Mouse (Mus musculus) mouse trophoblast stem cell (cell line): ENCODE measurements around the gene Hcn2.

ENCODE experiments used
- in situ Hi-C, 2 experiments: fragments of 300-500 bp; cut with MseI, MboI; formaldehyde crosslinking; loops; 2 replicates in 1 of 2; 3 replicates in 1 of 2; pipeline ENCODE4 v1.15.1; 2025

The Hcn2 gene

GRCm38 (mm10) chr10:79716254-79716987, at the start of gene Hcn2:
Gene Hcn2, plus strand, starts transcription at chr10:79716634.
- in situ Hi-C loops, result no loop called here

DNA sequence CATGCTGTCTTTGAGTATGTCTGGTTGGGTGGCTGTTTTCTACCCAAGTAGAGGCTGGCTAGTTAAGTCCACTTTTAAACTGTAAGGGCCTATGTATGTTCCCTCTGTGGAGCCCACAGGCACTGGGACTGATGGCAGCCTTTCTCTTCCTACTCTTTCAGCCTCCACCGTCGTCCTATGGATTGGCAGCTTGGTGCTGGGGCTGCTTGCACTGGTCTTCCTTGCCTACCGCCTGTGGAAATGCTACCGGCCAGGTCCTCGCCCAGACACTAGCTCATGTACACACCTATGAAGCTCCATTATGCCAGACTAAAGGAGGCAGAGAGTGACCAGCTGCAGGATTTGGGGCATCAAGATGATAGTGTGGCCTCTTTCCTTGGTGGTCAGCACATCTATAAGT, 48.4 kb upstream of the Hcn2 start:
- in situ Hi-C loops, result no loop called here

DNA sequence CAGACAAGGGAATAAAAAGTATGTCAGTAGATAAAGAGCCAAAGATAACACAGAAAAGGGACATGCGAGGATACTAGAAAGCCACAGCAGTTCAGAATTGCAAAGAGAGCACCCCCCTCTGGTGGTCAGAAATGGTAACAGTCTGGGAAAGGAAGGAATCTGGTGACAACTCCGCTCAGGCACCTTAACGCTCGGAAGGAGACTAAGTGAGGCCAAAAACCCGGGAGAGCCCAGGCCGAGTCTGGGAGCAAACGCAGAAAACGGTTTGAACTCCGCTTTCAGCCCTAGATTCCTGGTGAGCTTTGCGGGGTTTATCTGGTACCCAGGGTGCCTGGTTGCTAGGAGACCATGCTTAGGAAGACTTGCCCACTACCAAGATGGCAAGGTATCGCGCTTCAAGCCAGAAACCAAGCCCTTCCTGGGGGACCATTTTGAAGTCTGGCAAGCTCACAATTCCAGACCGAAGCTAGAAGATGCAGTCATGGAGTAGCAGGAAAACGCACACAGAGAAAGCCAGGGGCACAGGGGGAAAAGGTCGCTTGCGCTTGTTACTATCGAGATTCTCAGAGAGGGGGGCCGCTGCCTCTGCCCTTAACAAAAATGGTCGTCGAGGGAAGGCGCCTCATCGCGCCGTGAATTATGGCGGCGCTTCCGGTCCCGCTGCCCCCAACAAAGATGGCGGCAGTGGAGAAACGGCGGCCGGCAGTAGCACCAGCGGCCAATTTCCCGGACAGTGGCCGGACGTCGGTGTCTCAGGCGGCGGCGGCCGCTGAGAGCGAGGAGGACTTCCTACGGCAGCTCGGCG, 47.5 kb upstream of the Hcn2 start, which contains the start of gene Tpgs1:
Tpgs1 (plus strand) TSS at position 599 of the 805 bp plus-strand sequence.
- in situ Hi-C loops, result no loop called here

- in situ Hi-C loops, result no loop called here
Observed at GRCm38 (mm10) chr10:79669576-79670057, 46.8 kb upstream of the Hcn2 start.

DNA sequence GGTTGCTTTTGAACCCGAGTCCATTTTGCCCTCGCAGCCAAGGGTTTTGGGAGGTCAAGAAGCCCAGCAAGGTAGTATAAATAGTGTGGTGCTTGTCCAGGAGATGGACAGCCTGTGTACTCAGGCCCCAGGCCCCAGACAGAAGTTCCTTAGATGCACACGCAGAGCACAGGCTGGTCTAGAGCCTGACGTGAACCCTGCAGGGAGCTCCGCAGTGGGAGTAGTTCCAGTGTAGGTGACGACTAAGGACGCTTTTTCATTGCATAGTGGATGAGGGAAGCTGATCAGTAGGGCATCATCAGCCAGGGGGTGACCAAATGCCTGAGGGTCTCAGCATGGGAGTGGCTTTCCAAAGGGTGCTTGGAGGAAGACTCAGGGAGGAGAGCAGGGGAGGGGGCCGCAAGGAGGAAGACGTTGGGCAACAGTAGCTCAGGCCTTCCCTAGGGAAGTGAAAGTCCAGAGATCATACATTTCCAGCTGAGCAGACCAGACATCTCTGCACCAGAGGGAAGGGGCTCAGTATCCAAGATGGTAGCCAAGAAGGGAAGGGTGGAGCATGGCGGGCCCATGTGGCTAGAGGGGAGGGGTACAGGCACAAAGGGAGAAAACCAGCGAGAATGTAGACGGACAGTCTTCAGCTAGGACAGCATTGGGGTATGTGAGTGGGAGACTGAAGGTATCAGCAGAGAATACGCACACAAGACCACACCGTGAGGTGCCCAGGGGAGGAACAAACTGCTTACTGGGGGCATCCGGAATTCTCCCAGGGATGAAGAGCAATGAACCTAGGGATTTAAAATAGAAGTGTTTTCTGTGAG, 46.2 kb upstream of the Hcn2 start:
- in situ Hi-C loops, result no loop called here

DNA sequence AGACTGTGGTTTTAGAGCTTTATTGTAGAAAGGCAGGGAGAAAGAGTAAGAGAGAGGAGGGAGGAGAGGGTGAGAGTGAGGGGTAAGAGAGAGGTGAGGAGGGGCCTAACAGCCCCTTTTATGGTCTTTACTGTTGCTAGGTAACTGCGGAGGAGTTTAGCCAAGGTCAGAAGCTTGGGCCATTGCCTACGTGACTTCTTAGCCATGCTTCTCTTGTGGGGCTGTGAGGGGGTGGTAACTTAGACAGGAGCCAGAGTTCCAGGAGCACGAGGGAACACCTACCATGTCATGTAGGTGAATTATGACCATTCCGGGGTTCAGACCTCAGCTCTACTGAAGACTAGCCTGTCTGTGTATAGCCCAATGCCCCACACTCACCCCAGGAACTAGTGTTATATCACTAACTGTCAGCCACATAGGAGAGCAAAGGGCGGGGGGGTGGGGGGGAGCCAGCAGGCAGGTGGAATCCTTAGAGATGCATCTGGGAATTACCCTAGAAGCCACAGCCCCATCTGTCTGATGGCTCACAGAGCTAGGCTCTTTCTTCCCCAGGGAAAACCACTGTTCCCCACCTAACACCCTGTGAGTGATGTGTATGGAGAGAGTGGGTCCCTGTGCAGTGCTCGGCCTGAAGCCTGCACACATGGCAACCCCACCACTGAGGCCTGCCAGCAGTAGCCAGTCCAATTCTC, 44.9 kb upstream of the Hcn2 start:
- in situ Hi-C loops, result no loop called here

GRCm38 (mm10) chr10:79672088-79672455, 44.4 kb upstream of the Hcn2 start:
- in situ Hi-C loops, result no loop called here

DNA sequence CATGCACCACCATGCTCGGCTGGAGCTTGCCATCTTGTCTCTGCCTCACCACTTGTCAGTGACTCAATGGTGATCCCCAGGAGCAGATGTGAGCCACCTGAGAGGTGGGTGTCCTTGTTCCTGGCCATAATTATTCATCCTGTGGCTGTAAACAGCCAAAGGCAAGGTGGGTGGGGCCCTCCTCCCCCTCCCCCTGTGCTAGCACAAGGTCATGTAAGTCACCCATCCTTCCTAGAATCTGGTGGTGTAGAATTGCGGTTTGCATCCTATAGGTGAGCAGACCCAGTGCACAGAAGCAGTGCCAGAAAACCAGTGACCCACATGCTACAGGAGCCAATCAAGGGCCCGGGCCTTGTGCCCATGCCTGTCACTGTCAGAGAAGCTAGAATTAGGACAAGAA, 43.4 kb upstream of the Hcn2 start:
- in situ Hi-C loops, result no loop called here

GRCm38 (mm10) chr10:79675346-79676035, 40.9 kb upstream of the Hcn2 start:
- in situ Hi-C loops, result no loop called here

- in situ Hi-C loops, result no loop called here
Observed at GRCm38 (mm10) chr10:79680606-79681495, 35.6 kb upstream of the Hcn2 start.

DNA sequence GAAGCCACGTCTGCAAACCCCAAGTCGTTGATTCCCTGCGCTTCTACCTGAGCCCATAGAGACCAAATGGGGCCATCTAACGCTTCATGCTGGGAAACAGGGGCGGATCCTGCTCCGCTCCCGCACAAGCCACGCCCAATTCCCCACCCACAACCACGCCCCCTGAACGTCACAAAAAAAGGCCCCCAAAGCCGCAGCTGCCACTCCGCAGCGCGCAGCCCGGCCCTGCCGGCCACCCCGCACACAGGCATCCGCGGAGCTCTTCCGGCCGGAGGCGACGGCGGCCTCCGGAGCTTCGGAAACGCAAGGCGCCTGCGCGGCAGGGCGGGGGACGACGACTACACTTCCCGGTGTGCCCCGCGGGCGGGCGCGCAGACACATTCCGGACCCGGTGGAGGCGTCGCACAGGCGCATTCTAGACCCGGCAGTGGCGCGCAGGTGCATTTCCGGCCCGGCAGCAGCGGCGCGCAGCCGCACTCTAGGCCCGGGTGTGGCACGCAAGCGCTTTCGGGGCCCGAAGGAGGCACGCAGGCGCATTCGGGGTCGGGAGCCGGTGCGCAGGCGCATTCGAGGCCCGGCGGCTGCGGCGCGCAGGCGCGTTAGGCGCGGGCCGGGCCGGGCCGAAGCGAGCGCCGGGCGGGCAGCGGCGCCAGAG, 34.7 kb upstream of the Hcn2 start, which contains the start of gene Cdc34:
Cdc34 (plus strand) TSS at position 605 of the 655 bp plus-strand sequence.
- in situ Hi-C loops, result no loop called here

GRCm38 (mm10) chr10:79682551-79682915, 33.9 kb upstream of the Hcn2 start:
- in situ Hi-C loops, result no loop called here

DNA sequence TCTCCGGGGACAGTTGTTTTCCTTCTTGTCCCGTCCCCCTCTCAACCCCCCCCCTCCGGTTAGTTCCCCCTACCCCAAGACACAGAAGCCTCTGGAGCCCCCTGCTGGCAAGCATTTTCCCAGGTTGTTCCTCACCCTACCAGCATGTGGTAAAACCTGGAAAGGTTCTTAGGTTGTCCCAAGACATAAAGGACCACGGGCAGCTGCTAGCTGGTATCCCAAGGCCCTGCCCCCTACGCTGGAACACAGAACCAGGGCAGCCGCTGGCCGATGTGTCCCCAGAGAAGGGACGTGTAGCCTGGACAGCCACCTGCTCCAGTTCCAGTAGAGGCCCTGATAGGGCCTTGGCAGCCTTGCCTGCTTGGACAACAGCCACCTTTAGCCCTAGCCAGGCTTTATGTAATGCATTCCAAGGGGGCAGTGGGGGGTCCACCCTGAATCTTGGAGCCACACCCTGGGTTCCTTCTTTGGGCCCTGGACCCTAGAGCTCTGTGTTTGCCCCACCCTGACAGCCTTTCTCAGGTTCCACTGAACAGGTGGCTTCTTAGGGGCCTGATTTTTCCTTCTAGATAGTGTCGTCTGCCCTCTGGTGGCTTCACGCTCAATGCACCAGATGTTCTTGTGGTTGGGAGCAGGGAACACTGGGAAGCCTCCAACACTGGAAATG, 33.4 kb upstream of the Hcn2 start:
- in situ Hi-C loops, result no loop called here

- in situ Hi-C loops, result no loop called here
Observed at GRCm38 (mm10) chr10:79683726-79684640, 32.5 kb upstream of the Hcn2 start.

GRCm38 (mm10) chr10:79684770-79685600, 31.4 kb upstream of the Hcn2 start:
- in situ Hi-C loops, result no loop called here

- in situ Hi-C loops, result no loop called here
Observed at GRCm38 (mm10) chr10:79686219-79686618, 30.2 kb upstream of the Hcn2 start.

DNA sequence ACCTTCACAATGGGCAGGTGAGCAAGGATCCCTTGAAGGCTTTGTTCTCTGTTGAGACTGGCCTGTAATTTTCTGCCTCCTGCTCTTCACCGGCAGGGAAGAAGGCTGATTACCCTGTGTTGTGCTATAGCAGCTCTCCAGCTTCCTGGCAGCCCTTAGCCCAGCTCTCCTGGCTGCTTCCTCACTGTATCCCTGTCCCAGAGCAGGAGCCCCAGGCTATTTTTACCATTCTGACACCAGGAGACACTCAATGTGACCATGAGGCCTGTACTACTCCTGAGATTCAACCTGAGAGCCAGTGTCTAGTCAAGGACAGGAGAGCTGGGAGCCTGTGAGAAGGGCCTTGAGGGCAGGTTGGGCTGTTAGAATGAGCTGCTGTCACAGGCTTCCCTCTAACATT, 29.7 kb upstream of the Hcn2 start:
- in situ Hi-C loops, result no loop called here
